Mouse (Mus musculus): ENCODE data around the gene Gm49450. TPM values are rescaled to one million over a fixed set of nuclear protein-coding genes. Genes with fewer than 3 reads are reported as not detected.

Gm49450 gene
- total and polyA plus RNA-seq, 3 experiments, result 26.2 TPM; not detected in 2

DNA sequence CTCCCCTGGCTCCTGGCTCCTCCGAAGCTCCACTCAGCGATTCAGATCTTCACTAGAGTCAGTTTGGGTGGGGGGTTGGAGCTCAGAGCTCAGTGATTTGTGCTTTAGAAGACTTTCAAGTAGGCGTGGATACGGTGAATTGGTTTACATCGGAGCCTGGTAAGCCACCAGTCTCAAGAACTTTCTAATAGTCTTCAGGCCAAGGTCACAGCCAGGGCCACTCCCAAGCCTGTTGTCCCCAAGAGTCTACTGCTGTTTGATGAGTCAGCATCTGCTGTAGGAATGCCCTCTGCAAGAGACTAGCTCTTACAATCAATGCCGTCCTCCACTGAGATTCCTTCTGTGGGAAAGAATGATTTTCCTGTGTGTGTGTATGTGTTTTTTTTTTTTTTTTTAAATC, 28.7 kb upstream of the Gm49450 start:
- Histone ChIP-seq H3K27ac (no peak overlapping the region), H3K36me3 (ENCODE audit: control insufficient read depth, insufficient read depth, low read length) (no peaks in the 10 kb centered on the region; the same call in 1 of the 2 replicates), H3K4me3 (no peak overlapping the region), H3K9ac (ENCODE audit: low read depth, low read length) (no peak overlapping the region), H3K79me2 (replicated peaks; ENCODE audit: control insufficient read depth, insufficient read depth, low read length) (no peaks in the 10 kb centered on the region), H3K27me3 (ENCODE audit: control insufficient read depth, insufficient read depth, low read length) (no peaks in the 10 kb centered on the region), H3K4me1 (ENCODE audit: control insufficient read depth, insufficient read depth, low read length) (peaks cover 8% of the 10 kb centered on the region)
- TF ChIP-seq CTCF (IDR thresholded peaks at IDR 0.05) (no peak), POLR2A (IDR thresholded peaks at IDR 0.05; ENCODE audit: insufficient read depth, low read depth, low read length) (no peak), EP300 (IDR thresholded peaks at IDR 0.05; ENCODE audit: insufficient read depth, low read depth, low read length) (no peak)
- no peak for DNase-seq
- intact Hi-C loops (cut with DNase I), result no loop called here
- 86% methylated on average over 6 of the region's 6 CpGs for WGBS

DNA sequence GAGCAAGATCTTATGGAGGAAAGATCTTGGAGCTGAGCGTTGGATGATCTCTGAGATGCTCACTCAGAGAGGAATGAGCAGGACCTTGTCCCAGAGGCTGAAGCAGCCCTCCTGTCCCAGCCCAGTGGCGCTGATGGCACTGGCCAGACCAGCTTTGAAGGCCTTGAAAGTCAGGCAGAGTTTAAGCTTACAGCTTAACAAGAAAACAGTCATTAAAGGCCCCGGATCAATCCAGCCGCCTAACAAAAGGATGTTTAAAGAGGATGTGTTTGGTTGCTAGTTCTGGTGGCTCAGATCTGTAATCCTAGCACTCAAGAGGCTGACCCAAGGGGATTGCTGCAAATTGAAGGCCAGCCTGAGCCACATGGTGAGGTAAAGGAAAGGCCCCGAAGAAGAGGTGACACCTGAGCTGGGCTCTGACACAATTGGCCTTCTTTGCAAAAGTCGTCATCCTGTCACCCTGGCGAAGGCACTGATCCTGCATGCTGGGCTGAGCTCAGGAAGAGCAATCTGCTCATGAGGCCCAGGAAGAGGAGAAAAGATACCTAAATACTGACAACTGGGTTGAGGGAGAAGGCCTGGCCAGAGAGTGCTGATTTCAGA, 26.8 kb upstream of the Gm49450 start:
- TF ChIP-seq POLR2A (IDR thresholded peaks at IDR 0.05; ENCODE audit: insufficient read depth, low read depth, low read length) (no peak), CTCF (IDR thresholded peaks at IDR 0.05) (no peak), EP300 (IDR thresholded peaks at IDR 0.05; ENCODE audit: insufficient read depth, low read depth, low read length) (no peak)
- no peaks in the 10 kb centered on the region; the same call in 1 of the 2 replicates for H3K36me3 ChIP-seq (ENCODE audit: control insufficient read depth, insufficient read depth, low read length)
- H3K79me2 ChIP-seq (replicated peaks; ENCODE audit: control insufficient read depth, insufficient read depth, low read length), result no peaks in the 10 kb centered on the region
- H3K9ac ChIP-seq (ENCODE audit: low read depth, low read length), result no peak overlapping the region
- 84% methylated on average over 7 of the region's 7 CpGs for whole genome bisulfite sequencing
- intact Hi-C loops (cut with DNase I), result no loop called here
- no peak overlapping the region for H3K27ac ChIP-seq
- H3K27me3 ChIP-seq (ENCODE audit: control insufficient read depth, insufficient read depth, low read length), result no peaks in the 10 kb centered on the region
- peaks cover 5% of the 10 kb centered on the region for H3K4me1 ChIP-seq (ENCODE audit: control insufficient read depth, insufficient read depth, low read length)
- H3K4me3 ChIP-seq, result no peak overlapping the region
- no peak for DNase-seq

- TF ChIP-seq POLR2A (IDR thresholded peaks at IDR 0.05; ENCODE audit: insufficient read depth, low read depth, low read length), result no peak
- TF ChIP-seq EP300 (IDR thresholded peaks at IDR 0.05; ENCODE audit: insufficient read depth, low read depth, low read length), result no peak
- no peak for TF ChIP-seq CTCF (IDR thresholded peaks at IDR 0.05)
- 85% methylated on average over 20 of the region's 20 CpGs for WGBS
- Histone ChIP-seq H3K27me3 (ENCODE audit: control insufficient read depth, insufficient read depth, low read length) (no peaks in the 10 kb centered on the region), H3K27ac (no peak overlapping the region), H3K9ac (ENCODE audit: low read depth, low read length) (no peak overlapping the region), H3K4me3 (no peak overlapping the region), H3K4me1 (ENCODE audit: control insufficient read depth, insufficient read depth, low read length) (peaks cover 5% of the 10 kb centered on the region), H3K36me3 (ENCODE audit: control insufficient read depth, insufficient read depth, low read length) (no peaks in the 10 kb centered on the region), H3K79me2 (replicated peaks; ENCODE audit: control insufficient read depth, insufficient read depth, low read length) (no peaks in the 10 kb centered on the region)
- intact Hi-C loops (cut with DNase I), result no loop called here
- no peak for DNase-seq
Measured at GRCm38 (mm10) chr15:98978409-98979172, 25.2 kb upstream of the Gm49450 start.

GRCm38 (mm10) chr15:98977759-98978408, 24.5 kb upstream of the Gm49450 start:
- intact Hi-C loops (cut with DNase I), result no loop called here
- TF ChIP-seq POLR2A (IDR thresholded peaks at IDR 0.05; ENCODE audit: insufficient read depth, low read depth, low read length) (no peak), CTCF (IDR thresholded peaks at IDR 0.05) (no peak), EP300 (IDR thresholded peaks at IDR 0.05; ENCODE audit: insufficient read depth, low read depth, low read length) (no peak)
- no peaks in the 10 kb centered on the region for H3K79me2 ChIP-seq (replicated peaks; ENCODE audit: control insufficient read depth, insufficient read depth, low read length)
- H3K36me3 ChIP-seq (ENCODE audit: control insufficient read depth, insufficient read depth, low read length), result no peaks in the 10 kb centered on the region
- peak; percentile 83 to 87 for DNase-seq
- peak overlapping the region; percentile 37; the same call in 1 of the 2 replicates for H3K9ac ChIP-seq (ENCODE audit: low read depth, low read length)
- H3K4me3 ChIP-seq, result no peak overlapping the region
- H3K27me3 ChIP-seq (ENCODE audit: control insufficient read depth, insufficient read depth, low read length), result no peaks in the 10 kb centered on the region
- 54% methylated on average over 14 of the region's 14 CpGs for WGBS
- peaks cover 5% of the 10 kb centered on the region for H3K4me1 ChIP-seq (ENCODE audit: control insufficient read depth, insufficient read depth, low read length)
- H3K27ac ChIP-seq, result no peak overlapping the region; the same call in none of the 2 replicates

DNA sequence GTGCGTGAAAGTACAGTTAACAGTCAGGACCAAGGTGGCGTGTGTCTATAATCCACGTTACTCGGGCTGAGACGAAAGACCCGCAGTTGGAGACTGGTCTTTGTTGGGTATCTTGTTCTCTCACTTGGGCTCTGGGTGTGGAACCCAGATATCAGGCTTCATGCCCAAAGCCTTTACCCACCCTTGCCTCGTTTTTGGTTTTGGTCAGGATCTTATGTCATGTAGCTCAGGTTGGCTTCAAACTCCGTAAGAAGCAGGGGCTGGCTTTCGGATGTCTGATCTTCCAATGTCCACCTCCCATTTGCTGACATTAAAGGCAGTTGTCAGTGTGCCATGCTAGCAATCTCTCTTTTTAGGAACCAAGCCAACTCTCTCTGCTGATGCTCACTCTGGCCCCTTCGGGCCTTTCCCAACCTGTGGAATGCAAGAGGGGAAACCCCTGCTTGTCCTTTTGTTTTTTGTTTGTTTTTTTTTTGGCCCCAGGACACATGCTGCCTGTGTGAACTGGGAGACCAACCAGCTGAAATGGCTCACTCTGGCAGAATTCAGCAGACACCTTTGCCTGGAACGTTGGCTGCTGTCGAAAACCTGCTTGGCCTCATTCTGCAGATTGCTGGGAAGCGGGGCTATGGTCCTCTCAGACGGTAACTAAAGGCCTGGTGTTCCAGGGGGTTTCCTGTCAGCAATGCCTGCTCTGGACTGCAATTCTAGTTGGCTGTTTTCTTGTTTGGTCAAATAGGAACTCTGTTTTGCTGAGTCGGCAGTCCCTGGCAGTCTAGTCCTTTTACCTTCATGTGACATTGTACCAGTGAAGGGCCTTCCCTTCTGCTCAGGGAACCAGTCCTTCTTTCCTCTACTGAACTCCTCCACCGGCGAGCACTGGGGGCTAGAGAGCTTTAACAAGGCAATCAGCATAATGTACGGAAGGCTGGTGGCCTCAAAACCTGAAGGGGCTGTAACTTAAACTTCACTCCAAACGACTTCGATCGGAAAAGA, 23.7 kb upstream of the Gm49450 start:
- Histone ChIP-seq H3K79me2 (replicated peaks; ENCODE audit: control insufficient read depth, insufficient read depth, low read length) (no peaks in the 10 kb centered on the region), H3K27ac (peak overlapping the region; percentile 34), H3K4me3 (no peak overlapping the region), H3K27me3 (ENCODE audit: control insufficient read depth, insufficient read depth, low read length) (no peaks in the 10 kb centered on the region), H3K36me3 (ENCODE audit: control insufficient read depth, insufficient read depth, low read length) (no peaks in the 10 kb centered on the region), H3K9ac (ENCODE audit: low read depth, low read length) (no peak overlapping the region), H3K4me1 (ENCODE audit: control insufficient read depth, insufficient read depth, low read length) (peaks cover 5% of the 10 kb centered on the region)
- no peak for DNase-seq
- WGBS, result 66% methylated on average over 21 of the region's 21 CpGs
- no peak for TF ChIP-seq EP300 (IDR thresholded peaks at IDR 0.05; ENCODE audit: insufficient read depth, low read depth, low read length)
- TF ChIP-seq CTCF (IDR thresholded peaks at IDR 0.05), result no peak
- TF ChIP-seq POLR2A (IDR thresholded peaks at IDR 0.05; ENCODE audit: insufficient read depth, low read depth, low read length), result no peak
- intact Hi-C loops (cut with DNase I), result no loop called here
